Mouse (Mus musculus): Measurements from ENCODE around the gene Ubtd1.

DNA sequence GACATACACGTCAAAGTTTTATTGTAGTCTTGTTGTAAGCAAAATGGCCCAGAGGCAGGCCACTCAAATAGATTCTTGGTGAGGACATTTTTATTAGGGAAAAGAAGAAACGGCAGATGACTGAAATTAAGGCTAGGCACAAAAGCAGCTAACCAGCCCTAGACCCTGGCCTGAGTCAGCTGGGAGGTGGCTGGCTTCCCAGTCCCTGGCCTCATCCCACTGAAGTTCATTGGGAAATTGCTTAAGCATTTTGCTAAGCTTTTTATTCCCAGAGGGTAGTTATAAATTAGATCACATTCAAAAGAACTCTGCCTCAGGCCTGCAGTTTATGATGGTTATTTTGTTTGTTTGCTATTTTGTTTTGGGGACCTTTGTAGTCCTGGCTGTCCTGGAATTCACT lies 74.3 kb downstream of the Ubtd1 start:
- TF ChIP-seq CTCF (IDR thresholded peaks at IDR 0.05; ENCODE audit: low read depth, low read length): no peak
- no peak for TF ChIP-seq POLR2A (IDR thresholded peaks at IDR 0.05; ENCODE audit: insufficient read depth, low read length)
- TF ChIP-seq EP300 (IDR thresholded peaks at IDR 0.05; ENCODE audit: insufficient read depth, low read depth, low read length): no peak

Data from ES-Bruce4 (cell line).